Mouse (Mus musculus) c-Kit-negative CD71-positive TER-119-positive erythroid progenitor cells, embryonic 14.5 days (primary cell): ENCODE measurements around the gene Slco3a1.

Source experiments
- DNase-seq: peaks from one replicate; pipeline ENCODE4 v3.0.0-alpha.2; 2013; ENCODE audit warnings: low read depth, low spot score

Slco3a1 gene

GRCm38 (mm10) chr7:74303611-74304300 lies 250.8 kb downstream of the Slco3a1 start:
- DNase-seq: no peak

GRCm38 (mm10) chr7:74303081-74303480 lies 251.5 kb downstream of the Slco3a1 start:
- no peak for DNase-seq

GRCm38 (mm10) chr7:74286531-74286930 lies 268.0 kb downstream of the Slco3a1 start:
- DNase-seq: no peak

GRCm38 (mm10) chr7:74280371-74280770 lies 274.2 kb downstream of the Slco3a1 start:
- DNase-seq: no peak

GRCm38 (mm10) chr7:74279356-74279755 lies 275.2 kb downstream of the Slco3a1 start:
- DNase-seq: no peak

- DNase-seq: no peak
These were observed 284.5 kb downstream of the Slco3a1 start for GRCm38 (mm10) chr7:74270089-74270394.

DNA sequence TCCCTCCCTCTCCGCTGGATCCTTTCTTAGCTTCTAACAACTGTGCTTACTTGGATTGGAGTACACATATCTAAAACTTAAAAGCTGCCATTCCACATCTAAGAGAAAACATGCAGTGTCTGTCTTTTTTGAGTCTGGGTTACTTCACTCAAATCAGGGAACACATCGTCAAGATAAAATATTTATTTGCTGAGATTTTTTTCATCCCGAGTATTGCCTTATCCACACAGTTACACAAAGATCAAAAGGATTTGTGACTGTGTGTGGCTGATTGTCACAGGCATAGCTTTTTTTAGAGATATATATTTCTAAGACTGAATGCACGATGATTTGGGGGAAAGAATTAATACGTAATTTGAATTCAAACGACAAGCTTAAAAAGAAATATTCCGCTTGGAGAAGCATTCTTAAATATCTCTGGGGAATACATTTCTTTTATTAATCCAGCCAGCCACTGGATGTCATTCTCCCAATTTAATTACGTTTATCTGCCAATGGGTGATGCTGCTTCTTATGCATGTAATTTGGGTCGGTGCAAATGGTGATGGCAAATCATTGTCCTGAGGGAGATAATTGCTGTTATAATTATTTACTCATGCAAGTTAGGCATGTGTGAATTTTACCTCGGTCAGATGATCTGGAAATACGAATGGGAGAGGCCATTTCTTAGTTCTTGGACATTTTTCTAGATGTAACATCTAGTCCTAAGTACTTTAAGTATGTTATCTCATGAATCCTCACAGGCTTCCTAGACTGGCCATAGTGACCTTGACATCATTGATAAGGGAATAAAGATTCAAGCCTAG lies 285.1 kb downstream of the Slco3a1 start:
- DNase-seq: no peak

GRCm38 (mm10) chr7:74266511-74267168 lies 287.9 kb downstream of the Slco3a1 start:
- DNase-seq: no peak

GRCm38 (mm10) chr7:74256291-74256690 lies 298.3 kb downstream of the Slco3a1 start:
- no peak for DNase-seq

DNA sequence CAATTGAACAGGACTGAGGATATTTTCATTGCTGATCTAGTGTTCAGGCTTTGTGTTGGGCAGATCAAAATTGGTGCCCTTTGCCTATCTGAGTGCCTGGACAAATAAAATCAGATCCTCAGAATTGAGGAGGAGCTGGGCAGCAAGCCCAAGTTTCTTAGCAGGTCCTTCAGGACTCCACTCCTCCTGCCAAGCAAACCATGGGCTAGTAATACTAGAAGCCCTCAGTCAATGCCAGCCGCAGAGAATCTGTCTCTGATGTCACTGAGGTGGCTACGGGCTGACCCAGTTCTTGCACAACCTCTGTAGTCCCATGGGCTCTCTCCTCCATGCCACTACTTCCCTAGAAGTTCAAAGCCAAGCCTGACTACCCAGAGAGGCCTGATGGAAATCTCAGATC lies 302.5 kb downstream of the Slco3a1 start:
- no peak for DNase-seq

- no peak for DNase-seq
These were observed 313.3 kb downstream of the Slco3a1 start for GRCm38 (mm10) chr7:74241236-74241635.

DNA sequence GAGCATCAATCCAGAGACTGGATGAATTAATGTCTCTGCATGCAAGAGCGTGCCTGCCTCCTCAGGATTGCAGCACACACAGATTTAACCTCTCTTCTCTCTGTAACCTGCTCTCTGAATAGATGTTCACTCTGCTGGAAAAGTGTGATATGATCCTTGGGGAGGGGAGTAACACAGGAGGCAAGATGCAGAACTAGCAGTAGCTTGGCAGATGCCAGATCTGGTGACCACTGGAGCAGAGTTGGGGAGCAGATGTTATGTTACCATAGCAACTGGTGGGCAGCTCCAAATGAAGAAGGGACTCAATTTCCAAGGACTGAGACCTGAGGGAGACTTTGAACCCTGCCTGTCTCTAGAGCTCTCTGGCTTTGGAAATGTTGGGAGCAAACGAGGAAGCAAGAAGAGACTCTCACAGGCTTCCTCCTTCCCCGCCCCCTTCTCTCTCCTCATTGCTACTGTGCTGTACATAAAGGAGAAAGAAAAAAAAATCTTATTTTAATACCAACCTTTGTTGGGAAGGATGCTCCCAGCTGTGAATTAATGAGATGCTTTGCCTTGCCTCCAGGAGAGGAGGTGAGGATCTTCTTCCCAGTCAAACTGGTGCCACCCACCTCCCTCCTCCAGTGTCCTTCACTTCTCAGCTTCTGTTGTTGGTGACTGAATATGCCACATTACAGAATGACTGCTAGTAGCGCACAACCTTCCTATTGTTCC lies 314.0 kb downstream of the Slco3a1 start:
- no peak for DNase-seq
